Mouse (Mus musculus) thymus, postnatal 36 days (tissue): ENCODE measurements around the gene Abcb6.

ENCODE experiments used
- DNase-seq, 2 experiments: peaks; one replicate each; pipeline ENCODE4 v3.0.0; 2022; ENCODE audit warnings: mixed read lengths in 2 of 2

Gene Abcb6

GRCm38 (mm10) chr1:75180105-75180590, at the start of gene Abcb6:
Abcb6 (minus strand) TSS chr1:75180392.
- DNase-seq = peak; percentile 78 to 87

DNA sequence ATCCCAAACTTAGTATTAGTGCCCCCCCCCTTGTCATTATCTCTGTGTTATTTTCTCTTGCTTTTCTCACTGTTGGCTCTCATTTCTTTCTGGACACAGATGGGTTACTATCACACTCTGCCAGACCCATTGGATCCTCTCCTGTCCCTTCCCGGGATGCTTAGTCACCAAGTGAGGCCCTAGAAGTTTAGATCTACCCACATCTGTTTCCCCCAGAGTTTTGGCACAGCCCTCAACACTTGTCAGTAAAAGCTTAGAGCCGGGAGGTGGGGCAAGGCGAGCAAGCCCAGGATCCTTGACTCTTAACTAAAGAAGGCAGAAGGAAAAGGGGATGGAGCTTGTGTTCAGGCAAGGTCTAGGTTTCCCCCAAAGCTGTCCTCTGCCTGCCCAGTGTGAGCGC, 49.0 kb upstream of the Abcb6 start:
- no peak for DNase-seq

DNA sequence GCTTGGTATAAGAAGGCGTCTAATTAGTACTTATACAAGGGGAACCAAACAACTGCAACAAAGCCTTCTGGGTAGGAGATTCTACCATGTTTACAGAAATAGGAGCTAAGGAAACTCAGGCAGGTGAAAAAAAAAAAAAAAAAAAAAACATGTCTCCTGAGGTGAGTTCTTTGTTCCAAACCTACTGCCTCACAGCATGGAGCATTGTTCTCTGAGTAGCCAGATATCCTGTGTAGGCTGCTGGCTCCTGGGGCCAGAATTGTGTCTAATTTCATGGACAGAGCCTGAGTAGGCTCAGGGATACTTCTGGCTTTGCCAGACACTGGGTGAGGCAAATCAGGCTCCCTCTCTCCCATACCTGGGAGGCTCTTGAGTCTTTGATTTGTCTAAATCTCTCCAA, 47.5 kb upstream of the Abcb6 start:
- DNase-seq = no peak

GRCm38 (mm10) chr1:75226138-75226537, 45.9 kb upstream of the Abcb6 start:
- DNase-seq = no peak

GRCm38 (mm10) chr1:75225473-75225872, 45.3 kb upstream of the Abcb6 start:
- no peak for DNase-seq

DNA sequence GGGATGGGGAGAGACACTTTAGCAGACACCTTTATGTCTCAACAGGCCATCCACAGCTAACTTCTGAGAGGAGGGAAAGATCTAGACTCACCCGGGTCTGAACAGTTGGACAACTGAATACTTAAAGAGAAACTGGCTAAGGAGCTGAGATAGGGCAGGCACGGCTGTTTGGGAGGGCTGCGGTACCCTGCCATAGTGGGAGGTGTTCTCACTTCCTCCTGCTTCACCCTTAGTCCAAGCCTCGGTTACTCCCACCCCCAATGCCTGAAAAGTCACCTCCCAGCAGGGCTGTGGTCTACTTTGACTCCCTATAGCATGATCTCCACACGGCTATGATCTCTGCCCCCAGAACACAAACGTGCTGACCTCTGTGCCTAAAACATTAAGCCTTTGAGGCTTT, 43.3 kb upstream of the Abcb6 start:
- DNase-seq = peak; percentile 44 to 46

- DNase-seq = peak; percentile 42 to 51
Measured at GRCm38 (mm10) chr1:75222926-75223325, 42.7 kb upstream of the Abcb6 start.

GRCm38 (mm10) chr1:75221538-75221937, 41.3 kb upstream of the Abcb6 start:
- no peak for DNase-seq

DNA sequence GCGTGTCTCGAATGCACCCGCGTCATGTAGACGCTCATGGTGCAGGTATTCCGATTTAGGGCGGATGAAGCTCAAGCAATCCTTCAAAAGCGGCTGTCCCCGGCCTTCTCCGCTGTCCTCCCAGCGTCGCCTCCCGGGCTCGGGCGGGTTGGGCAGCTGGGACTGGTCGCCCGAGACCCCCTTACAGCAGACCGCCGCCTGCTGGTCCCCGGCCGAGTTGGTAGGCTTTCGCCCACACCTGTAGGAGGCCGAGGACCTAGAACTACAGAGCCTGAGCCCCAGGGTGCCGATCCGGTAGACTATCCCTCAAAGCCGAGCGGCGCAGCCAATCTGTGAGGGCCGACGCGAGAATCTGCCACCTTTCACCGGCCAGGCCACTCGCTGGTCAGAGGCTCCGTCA, 39.3 kb upstream of the Abcb6 start, which contains the start of gene Tuba4a:
Gene Tuba4a (minus strand): TSS at position 335 of the 400 bp plus-strand sequence.
- DNase-seq = no peak

DNA sequence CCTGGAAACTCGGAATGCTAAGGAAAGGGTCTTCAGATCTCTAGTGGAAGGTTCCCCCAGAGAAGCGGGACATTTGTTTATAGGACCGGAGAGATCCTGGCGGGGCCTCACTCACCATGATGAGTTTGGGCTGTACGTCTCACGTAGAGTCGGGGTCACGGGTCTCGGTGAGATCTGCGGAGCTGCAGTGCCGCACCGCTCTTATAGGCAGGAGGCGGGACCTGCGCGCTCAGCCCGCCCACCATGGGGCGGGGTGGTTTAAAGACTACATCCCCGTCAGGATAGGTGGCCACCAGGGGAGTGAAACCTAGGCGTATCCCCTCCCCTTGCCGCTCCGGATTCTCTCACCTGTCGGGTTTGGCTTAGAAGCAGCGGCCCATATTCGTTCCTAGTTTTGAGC, 38.9 kb upstream of the Abcb6 start:
- DNase-seq = peak; percentile 96 to 98

GRCm38 (mm10) chr1:75218227-75219001, 38.2 kb upstream of the Abcb6 start:
- peak; percentile 69 to 74 for DNase-seq

- DNase-seq = no peak
Measured at GRCm38 (mm10) chr1:75217893-75218226, 37.7 kb upstream of the Abcb6 start.

GRCm38 (mm10) chr1:75216797-75217585, 36.8 kb upstream of the Abcb6 start:
- no peak for DNase-seq

- DNase-seq = no peak
Measured at GRCm38 (mm10) chr1:75215785-75216184, 35.6 kb upstream of the Abcb6 start.

DNA sequence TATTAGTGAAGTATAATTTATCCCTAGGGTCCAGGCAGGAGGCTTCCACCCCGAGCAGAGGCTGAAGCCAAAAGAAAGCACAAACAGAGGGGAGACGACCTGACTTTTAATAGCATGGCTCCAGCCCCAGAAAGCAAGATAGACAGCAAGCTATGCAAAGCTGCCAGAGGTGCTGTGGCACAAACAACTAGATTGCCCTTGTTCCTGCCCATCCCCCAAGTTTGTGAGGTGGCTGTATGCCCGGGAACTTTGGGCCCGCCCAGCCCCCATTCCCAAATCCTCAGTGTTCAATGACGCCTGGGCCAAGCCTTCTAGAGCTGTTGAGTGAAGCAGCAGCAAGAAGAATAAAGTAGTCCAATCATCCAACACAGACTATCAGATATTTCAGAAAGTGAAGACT, 34.7 kb upstream of the Abcb6 start:
- no peak for DNase-seq

DNA sequence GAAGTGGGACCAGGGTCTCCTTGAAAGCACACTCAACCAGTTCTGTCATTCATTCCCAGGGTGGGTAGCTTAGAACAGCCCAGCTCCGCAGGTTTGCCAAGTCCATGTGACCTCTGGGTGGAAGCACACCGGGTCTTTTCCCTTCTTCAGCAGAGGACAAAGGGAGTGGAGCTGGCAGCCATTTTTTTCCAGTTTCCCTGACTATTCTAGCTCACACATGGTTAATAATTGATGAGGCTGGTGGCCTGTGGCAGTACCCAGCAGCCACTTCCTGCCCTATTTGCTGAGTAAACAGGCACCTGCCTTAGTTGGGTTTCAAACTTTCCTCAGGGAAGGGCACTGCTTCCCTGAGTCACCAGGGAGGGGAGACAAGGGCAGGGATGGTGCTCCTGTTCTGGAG, 34.2 kb upstream of the Abcb6 start:
- no peak for DNase-seq

DNA sequence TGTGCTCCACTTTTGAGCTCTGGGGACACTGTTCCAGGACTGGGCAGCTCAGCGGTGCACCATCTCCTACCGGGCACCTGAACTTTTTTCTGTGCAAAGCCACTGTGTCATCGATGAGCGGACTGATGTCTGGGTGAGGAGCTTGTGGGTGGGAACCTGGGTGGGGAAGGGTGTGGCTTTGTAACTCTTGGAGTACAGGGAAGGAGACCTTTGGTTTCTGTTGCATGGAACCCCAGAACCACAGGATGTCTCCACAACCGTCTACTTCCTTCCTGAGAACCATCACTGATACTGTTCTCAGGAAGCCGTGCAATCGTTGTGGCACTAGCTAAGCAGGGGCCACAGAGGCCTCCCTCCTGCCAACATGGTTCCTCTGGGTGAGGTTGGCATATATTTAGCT, 32.9 kb upstream of the Abcb6 start:
- DNase-seq = no peak

GRCm38 (mm10) chr1:75212542-75212941, 32.4 kb upstream of the Abcb6 start:
- no peak for DNase-seq

- DNase-seq = no peak
Measured at GRCm38 (mm10) chr1:75211141-75211708, 31.0 kb upstream of the Abcb6 start.

GRCm38 (mm10) chr1:75210136-75211087, 30.2 kb upstream of the Abcb6 start, which contains the start of the genes Glb1l and Stk16:
Glb1l (minus strand) TSS chr1:75210813.
Stk16 (plus strand) TSS chr1:75210838.
- DNase-seq = peak; percentile 94

GRCm38 (mm10) chr1:75208967-75209678, 28.9 kb upstream of the Abcb6 start:
- DNase-seq = peak; percentile 25 to 38

DNA sequence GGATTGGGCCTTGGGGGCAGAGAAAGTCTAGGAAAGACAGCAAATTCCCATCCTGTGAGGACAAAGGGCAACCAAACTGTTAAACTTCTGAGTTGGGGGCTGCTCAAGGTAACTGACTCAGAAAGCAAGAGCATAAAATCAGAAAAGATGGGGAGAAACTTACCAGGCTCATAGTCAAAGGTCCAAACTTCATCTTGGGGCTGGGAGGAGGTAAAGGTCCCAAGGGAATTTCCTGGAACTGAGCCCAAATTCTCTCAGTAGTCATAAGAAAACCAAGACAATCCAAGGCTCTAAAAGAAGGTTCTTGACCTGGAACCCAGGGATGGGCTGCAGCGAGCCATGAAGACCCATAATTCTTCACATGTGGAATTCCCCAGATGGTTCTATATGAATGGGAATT, 21.0 kb upstream of the Abcb6 start:
- DNase-seq = no peak
